Mouse (Mus musculus): ENCODE measurements around the gene Slc18a3.

DNA sequence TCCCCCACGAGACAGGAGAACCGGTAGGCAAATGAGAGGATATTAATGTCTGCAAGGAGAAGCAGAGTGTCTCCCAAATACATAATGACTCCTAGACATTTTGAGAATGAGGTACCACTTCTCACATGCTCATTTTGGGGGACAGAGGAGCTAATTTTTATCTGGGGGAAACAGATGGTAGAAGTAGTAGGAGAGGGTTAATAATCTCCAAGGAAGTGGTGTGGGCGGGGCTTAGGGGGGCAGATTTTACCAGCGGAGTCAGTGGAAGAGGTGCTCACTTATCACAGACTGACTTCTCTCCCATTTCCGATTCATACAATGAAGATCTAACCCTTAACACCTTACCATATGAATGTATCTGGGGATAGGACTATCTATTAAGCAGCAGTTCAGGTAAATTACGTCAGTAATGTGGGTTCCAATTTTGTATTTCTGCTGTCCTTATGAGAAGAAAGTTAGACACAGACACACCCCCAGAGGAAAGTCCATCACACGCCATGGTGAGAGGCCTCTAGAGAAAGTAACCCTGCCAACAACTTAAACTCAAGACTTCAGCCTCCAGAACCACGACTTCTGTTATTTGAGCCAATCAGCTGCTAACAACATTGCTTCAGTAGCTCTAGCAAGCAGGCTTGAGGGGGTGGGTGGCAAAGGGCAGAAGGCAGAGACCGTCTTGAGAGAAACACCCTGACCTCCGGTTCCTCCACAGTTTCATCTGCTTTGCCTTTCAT, 43.6 kb upstream of the Slc18a3 start:
- TF ChIP-seq CTCF (IDR thresholded peaks at IDR 0.05; ENCODE audit: low read depth, low read length) (no peak), POLR2AphosphoS5 (IDR thresholded peaks at IDR 0.05; ENCODE audit: insufficient replicate concordance, low read depth, low read length) (no peak), TAL1 (conservative IDR thresholded peaks at IDR 0.05; ENCODE audit: low read depth, low read length) (no peak), GATA1 (IDR thresholded peaks at IDR 0.05; ENCODE audit: borderline replicate concordance, low read length) (no peak), GATA2 (IDR thresholded peaks at IDR 0.05; ENCODE audit: borderline replicate concordance, low read depth, low read length) (no peak)

Data from G1E (cell line).